Mouse (Mus musculus) liver, adult 2 months (tissue): ENCODE results near the gene H3f3a.

ENCODE experiments used
- CTCF ChIP-seq: fragments of 200-500 bp; IDR thresholded peaks from 2 replicates; pipeline ENCODE4 v1.5.1; 2011; ENCODE audit warnings: low read depth, low read length, control low read depth
- POLR2A ChIP-seq: fragments of 200-500 bp; IDR thresholded peaks from 2 replicates; pipeline ENCODE4 v1.6.1; 2011; ENCODE audit warnings: low read length, control low read depth; ENCODE audit not compliant: insufficient read depth; ENCODE audit errors: extremely low read depth

DNA sequence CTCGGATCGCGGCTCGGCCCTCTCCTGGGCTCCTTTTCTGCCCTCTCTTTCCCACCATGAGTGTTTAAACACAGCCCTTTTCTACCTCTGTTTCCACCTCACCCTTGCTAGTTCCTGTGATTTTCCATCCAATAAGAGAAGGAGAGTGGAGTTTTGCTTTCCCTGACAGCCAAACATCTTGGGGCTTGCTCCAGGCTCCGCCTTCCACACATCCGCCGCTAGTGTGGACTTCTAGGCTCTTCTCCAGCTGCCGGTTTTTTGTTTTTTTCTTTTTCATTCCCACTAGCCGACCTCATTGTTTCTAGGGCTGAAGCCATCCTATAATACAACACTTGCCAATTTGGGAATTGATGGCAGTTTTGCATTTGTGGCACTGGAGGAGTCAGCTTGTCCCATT lies 34.4 kb upstream of the H3f3a start:
- TF ChIP-seq CTCF (no peak), POLR2A (0 out of 2 replicates have a peak, but pooled peaks have one; percentile 22)
